Mouse (Mus musculus) hindbrain, embryonic 13.5 days (tissue): ENCODE data around the gene Ccdc186. TPM values are rescaled to one million over a fixed set of nuclear protein-coding genes. Genes with fewer than 3 reads are reported as not detected.
"Not testable (repeated sequence)": the region's sequence is repeated elsewhere in the genome, so short reads cannot be mapped to it uniquely, and the experiment has no call there.

Source experiments
- ATAC-seq: fragments of 200-750 bp; cut with Nextera tagmentation; 2 replicates; pipeline ENCODE4 v1.8.0; 2017; ENCODE audit warnings: moderate TSS enrichment; ENCODE audit not compliant: low FRiP score
- H3K27ac ChIP-seq: fragments of 300-500 bp; sonication (generic); 2 replicates; pipeline ENCODE4 v1.5.1; 2015; ENCODE audit warnings: inconsistent platforms, mild to moderate bottlenecking, moderate library complexity
- H3K27me3 ChIP-seq: fragments of 300-500 bp; sonication (generic); 2 replicates; pipeline ENCODE4 v1.6.1; 2015; ENCODE audit warnings: mild to moderate bottlenecking, inconsistent platforms
- H3K36me3 ChIP-seq: fragments of 300-500 bp; sonication (generic); 2 replicates; pipeline ENCODE4 v1.6.1; 2015; ENCODE audit warnings: mild to moderate bottlenecking, inconsistent platforms
- H3K4me1 ChIP-seq: fragments of 300-500 bp; sonication (generic); replicated peaks from 2 replicates; pipeline ENCODE4 v1.6.1; 2015; ENCODE audit warnings: inconsistent platforms
- H3K4me2 ChIP-seq: fragments of 300-500 bp; sonication (generic); 2 replicates; pipeline ENCODE4 v1.6.1; 2015; ENCODE audit warnings: inconsistent platforms, mild to moderate bottlenecking, moderate library complexity
- H3K4me3 ChIP-seq: fragments of 300-500 bp; sonication (generic); 2 replicates; pipeline ENCODE4 v1.5.1; 2015; ENCODE audit warnings: mild to moderate bottlenecking, inconsistent platforms
- H3K9ac ChIP-seq: fragments of 300-500 bp; sonication (generic); 2 replicates; pipeline ENCODE4 v1.6.1; 2015; ENCODE audit warnings: mild to moderate bottlenecking, inconsistent platforms
- H3K9me3 ChIP-seq: fragments of 300-500 bp; sonication (generic); 2 replicates; pipeline ENCODE4 v1.6.1; 2016; ENCODE audit warnings: inconsistent platforms
- WGBS: fragments of 180-500 bp; shearing (Covaris S2); methylation state at CpG from one replicate; pipeline ENCODE4 v1.1.7; 2015; 5-methylcytosine and 5-hydroxymethylcytosine counted together
- polyA plus RNA-seq: library from polyadenylated mRNA; unstranded; fragments of >200 nt; fragmentation: Nextera tagmentation; extraction: Ambion mirVana; gene quantifications from 2 replicates; pipeline ENCODE4 v1.2.1, GENCODE M21; 2015

Ccdc186 gene
- polyA plus RNA-seq, 1 experiment from 2014 or later: 31.5 TPM

- no peak overlapping the region for H3K9ac ChIP-seq
Observed at GRCm38 (mm10) chr19:56769024-56769423, 53.0 kb downstream of the Ccdc186 start.

GRCm38 (mm10) chr19:56762686-56763085, 59.3 kb downstream of the Ccdc186 start:
- 92% methylated on average over 4 of the region's 4 CpGs for WGBS
- Histone ChIP-seq H3K9me3 (no peaks in the 10 kb centered on the region), H3K9ac (no peak overlapping the region), H3K4me3 (no peak overlapping the region), H3K27me3 (no peaks in the 10 kb centered on the region), H3K27ac (no peak overlapping the region), H3K36me3 (no peaks in the 10 kb centered on the region), H3K4me2 (no peak overlapping the region), H3K4me1 (no peaks in the 10 kb centered on the region)
- ATAC-seq: no peak

More at GRCm38 (mm10) chr19:56769024-56769423, 53.0 kb downstream of the Ccdc186 start:
- no peaks in the 10 kb centered on the region for H3K36me3 ChIP-seq
- no peaks in the 10 kb centered on the region for H3K27me3 ChIP-seq
- no peak overlapping the region for H3K27ac ChIP-seq
- no peak overlapping the region for H3K4me3 ChIP-seq
- no peaks in the 10 kb centered on the region for H3K4me1 ChIP-seq
- H3K4me2 ChIP-seq: no peak overlapping the region
- WGBS: 92% methylated on average over 9 of the region's 9 CpGs
- ATAC-seq: no peak
- no peaks in the 10 kb centered on the region for H3K9me3 ChIP-seq

GRCm38 (mm10) chr19:56761727-56762126, 60.3 kb downstream of the Ccdc186 start:
- Histone ChIP-seq H3K9ac (no peak overlapping the region), H3K9me3 (no peaks in the 10 kb centered on the region), H3K27ac (no peak overlapping the region), H3K36me3 (no peaks in the 10 kb centered on the region), H3K4me1 (no peaks in the 10 kb centered on the region), H3K4me3 (no peak overlapping the region), H3K4me2 (no peak overlapping the region), H3K27me3 (no peaks in the 10 kb centered on the region)
- ATAC-seq: no peak
- WGBS: 91% methylated on average over 2 of the region's 2 CpGs

GRCm38 (mm10) chr19:56761096-56761495, 60.9 kb downstream of the Ccdc186 start:
- WGBS: 91% methylated on average over 5 of the region's 5 CpGs
- no peak overlapping the region for H3K4me3 ChIP-seq
- H3K9ac ChIP-seq: no peak overlapping the region
- no peaks in the 10 kb centered on the region for H3K36me3 ChIP-seq
- no peaks in the 10 kb centered on the region for H3K4me1 ChIP-seq
- no peak overlapping the region for H3K4me2 ChIP-seq
- no peak for ATAC-seq
- H3K27me3 ChIP-seq: no peaks in the 10 kb centered on the region
- no peaks in the 10 kb centered on the region for H3K9me3 ChIP-seq
- H3K27ac ChIP-seq: no peak overlapping the region

DNA sequence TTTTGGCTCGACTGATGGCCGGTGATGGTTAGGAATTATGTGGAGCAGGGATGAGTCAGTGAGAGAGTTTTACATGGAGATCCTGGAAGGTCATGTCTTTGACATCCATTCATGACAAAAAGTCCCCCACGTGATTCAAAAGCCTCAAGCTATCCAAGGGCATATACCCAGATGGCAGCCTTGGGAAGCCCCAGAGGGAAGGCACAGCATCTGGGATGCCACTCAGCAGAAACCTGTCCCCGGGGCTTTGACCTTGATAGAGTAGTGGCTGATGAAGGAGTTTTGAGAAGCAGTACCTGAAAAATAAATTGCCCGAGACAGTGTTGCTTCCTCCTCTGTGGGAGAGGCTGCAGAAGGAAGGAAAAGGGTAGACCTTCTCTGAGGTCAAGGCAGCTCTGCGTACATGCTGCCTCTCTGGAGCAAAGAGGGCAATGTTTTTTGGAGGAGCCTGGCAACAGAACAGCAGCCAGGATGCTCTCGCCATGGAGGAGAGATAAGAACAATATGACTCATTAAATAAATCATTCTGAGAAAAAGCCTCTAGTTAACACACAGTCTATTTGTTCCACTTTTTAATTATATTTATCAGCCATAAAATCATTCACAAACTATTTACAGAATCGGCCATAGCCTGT, 61.6 kb downstream of the Ccdc186 start:
- H3K4me1 ChIP-seq: no peaks in the 10 kb centered on the region
- no peaks in the 10 kb centered on the region for H3K36me3 ChIP-seq
- ATAC-seq: no peak
- no peaks in the 10 kb centered on the region for H3K9me3 ChIP-seq
- no peak overlapping the region for H3K4me2 ChIP-seq
- H3K27me3 ChIP-seq: no peaks in the 10 kb centered on the region
- H3K27ac ChIP-seq: no peak overlapping the region
- no peak overlapping the region for H3K4me3 ChIP-seq
- no peak overlapping the region for H3K9ac ChIP-seq
- WGBS: 90% methylated on average over 8 of the region's 8 CpGs

DNA sequence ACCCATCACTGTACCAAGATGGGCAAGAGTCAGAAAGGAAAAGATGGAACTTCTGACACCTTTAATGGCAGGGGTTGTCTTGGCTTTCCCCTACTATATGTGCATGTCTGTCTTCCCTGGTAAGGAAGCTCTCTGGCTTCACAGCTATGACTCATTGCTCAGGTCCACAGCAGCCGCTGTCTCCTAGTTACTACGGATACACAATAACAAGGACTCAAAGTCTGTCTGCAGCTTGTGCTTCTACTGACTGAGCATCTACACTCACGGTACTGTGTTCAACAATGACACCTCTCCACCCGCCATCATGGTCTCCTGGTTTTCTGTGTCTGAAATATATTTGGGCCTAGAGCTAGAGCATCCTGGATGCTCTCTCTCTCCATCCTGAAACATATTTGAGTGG, 62.2 kb downstream of the Ccdc186 start:
- Histone ChIP-seq H3K4me2 (no peak overlapping the region), H3K27me3 (no peaks in the 10 kb centered on the region), H3K9me3 (no peaks in the 10 kb centered on the region), H3K4me1 (no peaks in the 10 kb centered on the region), H3K27ac (no peak overlapping the region), H3K4me3 (no peak overlapping the region), H3K9ac (no peak overlapping the region), H3K36me3 (no peaks in the 10 kb centered on the region)
- 94% methylated on average over 4 of the region's 4 CpGs for whole genome bisulfite sequencing
- no peak for ATAC-seq

DNA sequence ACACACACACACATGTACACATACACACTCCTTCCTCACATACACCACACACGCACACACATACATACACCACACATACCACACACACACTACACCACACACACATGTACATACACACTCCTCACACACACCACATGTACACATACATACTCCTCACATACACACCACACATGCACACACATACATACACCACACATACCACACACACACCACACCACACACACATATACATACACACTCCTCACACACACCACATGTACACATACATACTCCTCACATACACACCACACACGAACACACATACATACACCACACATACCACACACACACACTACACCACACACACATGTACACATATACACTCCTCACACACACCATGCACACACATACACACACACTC, 63.7 kb downstream of the Ccdc186 start:
- no peak overlapping the region for H3K27ac ChIP-seq
- no peak overlapping the region for H3K9ac ChIP-seq
- 98% methylated on average over 2 of the region's 2 CpGs for WGBS
- H3K4me3 ChIP-seq: no peak overlapping the region
- no peaks in the 10 kb centered on the region for H3K4me1 ChIP-seq
- H3K4me2 ChIP-seq: no peak overlapping the region
- no peaks in the 10 kb centered on the region for H3K9me3 ChIP-seq
- no peak for ATAC-seq
- no peaks in the 10 kb centered on the region for H3K36me3 ChIP-seq
- H3K27me3 ChIP-seq: no peaks in the 10 kb centered on the region

DNA sequence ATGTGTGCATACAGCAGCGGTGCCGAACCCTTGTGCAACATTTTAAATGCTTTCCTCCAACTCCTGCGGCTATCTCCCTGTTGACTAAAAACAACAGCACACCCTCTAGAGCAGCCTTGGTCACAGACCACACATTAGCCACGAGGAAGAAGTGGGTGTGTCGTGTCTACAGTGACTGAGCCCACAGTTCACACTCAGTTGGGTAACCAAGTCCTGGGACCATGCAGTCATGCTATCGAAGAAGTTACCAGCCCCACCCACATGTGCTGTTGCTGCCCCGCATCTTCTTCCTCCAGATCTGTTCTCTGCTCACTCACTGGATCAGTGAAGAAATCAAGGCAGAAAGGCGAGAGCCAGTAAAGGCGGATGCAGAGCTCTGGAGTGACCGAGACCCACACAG, 65.6 kb downstream of the Ccdc186 start:
- Histone ChIP-seq H3K27me3 (no peaks in the 10 kb centered on the region), H3K9me3 (no peaks in the 10 kb centered on the region), H3K9ac (no peak overlapping the region), H3K4me2 (no peak overlapping the region), H3K27ac (no peak overlapping the region), H3K4me1 (no peaks in the 10 kb centered on the region), H3K4me3 (no peak overlapping the region), H3K36me3 (no peaks in the 10 kb centered on the region)
- WGBS: 89% methylated on average over 10 of the region's 10 CpGs
- ATAC-seq: no peak

GRCm38 (mm10) chr19:56754456-56754855, 67.5 kb downstream of the Ccdc186 start:
- WGBS: 94% methylated on average over 2 of the region's 2 CpGs
- not testable (repeated sequence) for H3K9ac ChIP-seq, H3K36me3 ChIP-seq, ATAC-seq, H3K4me1 ChIP-seq, H3K27ac ChIP-seq, H3K27me3 ChIP-seq, H3K4me3 ChIP-seq, H3K9me3 ChIP-seq, H3K4me2 ChIP-seq

DNA sequence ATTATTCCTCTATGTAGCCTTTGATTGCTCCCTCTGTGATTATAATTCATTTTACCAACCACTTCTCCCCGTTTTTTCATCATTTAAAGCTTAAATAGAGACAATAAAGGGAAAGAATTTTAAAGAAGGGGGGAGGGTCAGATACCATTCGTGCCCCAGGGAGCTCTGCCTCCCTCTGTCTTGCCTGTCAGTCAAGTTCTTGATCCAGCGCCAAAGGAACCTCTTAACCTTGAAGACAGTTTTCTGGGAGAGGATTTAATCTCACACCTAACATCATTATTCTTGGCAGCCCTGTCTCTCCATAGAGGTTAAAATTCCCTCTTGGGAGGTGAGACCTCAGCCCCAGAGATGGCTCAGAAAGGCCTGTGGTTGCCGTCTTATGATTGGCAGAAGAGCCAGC, 71.3 kb downstream of the Ccdc186 start:
- H3K4me2 ChIP-seq: no peak overlapping the region
- H3K9me3 ChIP-seq: no peaks in the 10 kb centered on the region
- no peak overlapping the region for H3K4me3 ChIP-seq
- no peaks in the 10 kb centered on the region for H3K36me3 ChIP-seq
- 33% methylated on average over 4 of the region's 4 CpGs for WGBS
- H3K27me3 ChIP-seq: no peaks in the 10 kb centered on the region
- H3K4me1 ChIP-seq: peaks cover 6% of the 10 kb centered on the region; the same call in 1 of the 2 replicates
- no peak overlapping the region for H3K27ac ChIP-seq
- no peak overlapping the region for H3K9ac ChIP-seq
- no peak for ATAC-seq

GRCm38 (mm10) chr19:56749343-56749742, 72.6 kb downstream of the Ccdc186 start:
- Histone ChIP-seq H3K27ac (no peak overlapping the region), H3K9me3 (no peaks in the 10 kb centered on the region), H3K4me2 (no peak overlapping the region), H3K27me3 (no peaks in the 10 kb centered on the region), H3K4me1 (peaks cover 6% of the 10 kb centered on the region; the same call in 1 of the 2 replicates), H3K36me3 (no peaks in the 10 kb centered on the region), H3K4me3 (no peak overlapping the region), H3K9ac (no peak overlapping the region)
- WGBS: 40% methylated on average over 3 of the region's 3 CpGs
- no peak for ATAC-seq

GRCm38 (mm10) chr19:56747878-56748277, 74.1 kb downstream of the Ccdc186 start:
- no peak overlapping the region for H3K4me2 ChIP-seq
- no peaks in the 10 kb centered on the region for H3K9me3 ChIP-seq
- no peak overlapping the region for H3K9ac ChIP-seq
- ATAC-seq: no peak
- no peaks in the 10 kb centered on the region for H3K27me3 ChIP-seq
- H3K4me3 ChIP-seq: no peak overlapping the region
- H3K4me1 ChIP-seq: peaks cover 6% of the 10 kb centered on the region; the same call in 1 of the 2 replicates
- no peak overlapping the region for H3K27ac ChIP-seq
- WGBS: 74% methylated on average over 10 of the region's 10 CpGs
- H3K36me3 ChIP-seq: no peaks in the 10 kb centered on the region

DNA sequence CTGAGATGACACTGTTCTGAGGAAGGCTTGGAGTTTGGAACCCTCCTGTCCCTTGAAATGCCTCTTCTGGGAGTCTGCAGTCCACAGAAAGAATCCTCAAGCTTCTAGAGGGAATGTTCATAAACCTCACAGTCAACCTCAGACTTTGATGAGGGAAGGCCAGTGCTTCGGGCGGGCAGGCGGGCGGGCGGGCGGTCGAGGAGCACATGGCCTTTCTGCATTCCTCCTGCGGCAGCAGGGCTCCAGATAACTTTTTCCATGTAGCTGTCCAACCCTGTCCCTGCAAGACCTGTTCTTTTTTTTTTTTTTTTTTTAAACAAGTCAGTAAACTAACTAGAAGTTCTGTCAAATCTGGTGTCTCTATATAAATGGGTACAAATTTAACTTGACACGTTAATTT, 75.4 kb downstream of the Ccdc186 start:
- H3K27ac ChIP-seq: no peak overlapping the region
- no peaks in the 10 kb centered on the region for H3K9me3 ChIP-seq
- no peak overlapping the region for H3K4me2 ChIP-seq
- 0 out of 2 replicates have a peak, but pooled peaks cover 1% of the 10 kb centered on the region for H3K27me3 ChIP-seq
- WGBS: 92% methylated on average over 9 of the region's 9 CpGs
- peaks cover 6% of the 10 kb centered on the region; the same call in 1 of the 2 replicates for H3K4me1 ChIP-seq
- no peaks in the 10 kb centered on the region for H3K36me3 ChIP-seq
- ATAC-seq: no peak
- H3K4me3 ChIP-seq: no peak overlapping the region
- H3K9ac ChIP-seq: no peak overlapping the region
